Mouse (Mus musculus) heart, postnatal 0 days (tissue): ENCODE results near the gene BC067074.

Experiments
- CTCF ChIP-seq: IDR thresholded peaks from 2 replicates; pipeline ENCODE4 v1.5.1; 2016; ENCODE audit warnings: antibody characterized with exemption, control low read depth, low read depth
- EP300 ChIP-seq: IDR thresholded peaks from 2 replicates; pipeline ENCODE4 v1.6.1; 2016; ENCODE audit warnings: antibody characterized with exemption, low read depth

GRCm38 (mm10) chr13:113353546-113353945 lies 60.6 kb downstream of the BC067074 start:
- TF ChIP-seq EP300, result no peak
- no peak for TF ChIP-seq CTCF
